Mouse (Mus musculus) testis, adult 2 months (tissue): Measurements from ENCODE around the gene Hoxb7.

Experiments used
- CTCF ChIP-seq: fragments of 200-500 bp; IDR thresholded peaks from 2 replicates; pipeline ENCODE4 v1.5.1; 2012; ENCODE audit warnings: low read depth, mild to moderate bottlenecking, inconsistent platforms, low read length, moderate library complexity; ENCODE audit not compliant: control insufficient read depth, insufficient read depth, insufficient replicate concordance
- POLR2A ChIP-seq: fragments of 200-500 bp; IDR thresholded peaks from 2 replicates; pipeline ENCODE4 v1.6.1; 2012; ENCODE audit warnings: low read depth, mild to moderate bottlenecking, inconsistent platforms, low read length, moderate library complexity; ENCODE audit not compliant: control insufficient read depth

DNA sequence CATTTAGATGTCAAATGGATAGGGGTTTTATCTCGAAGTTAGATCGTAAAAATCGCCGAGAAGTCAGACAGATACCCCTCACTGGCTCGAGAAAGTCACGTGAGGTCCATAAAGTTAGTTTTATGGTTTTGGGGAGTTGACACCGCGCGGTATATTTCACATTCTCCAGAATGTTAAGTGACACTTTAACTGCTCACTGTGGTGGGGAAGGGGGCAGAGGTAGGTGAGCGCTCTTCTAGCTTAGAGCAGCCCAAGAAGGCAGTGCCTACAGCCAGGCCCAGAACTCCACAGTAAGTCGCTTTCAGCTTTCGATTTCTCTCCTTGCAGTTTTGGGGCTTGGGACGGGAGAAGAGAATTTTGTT lies 20.5 kb downstream of the Hoxb7 start:
- TF ChIP-seq CTCF = no peak
- no peak for TF ChIP-seq POLR2A
